Mouse (Mus musculus) spleen, adult 2 months (tissue): ENCODE measurements around the gene Wdr70.

Experiments
- CTCF ChIP-seq: fragments of 200-500 bp; IDR thresholded peaks from 2 replicates; pipeline ENCODE4 v1.5.1; 2011; ENCODE audit warnings: mild to moderate bottlenecking, inconsistent platforms; ENCODE audit not compliant: insufficient read depth, insufficient read length, insufficient replicate concordance; ENCODE audit errors: extremely low read depth
- POLR2A ChIP-seq: fragments of 200-500 bp; IDR thresholded peaks from 2 replicates; pipeline ENCODE4 v1.6.1; 2011; ENCODE audit warnings: low read depth, low read length, inconsistent platforms

GRCm38 (mm10) chr15:7986274-7986673 lies 112.7 kb downstream of the Wdr70 start:
- TF ChIP-seq CTCF (no peak), POLR2A (no peak)
